Mouse (Mus musculus) intestine, postnatal 0 days (tissue): ENCODE measurements at regions not wholly inside any gene's neighbourhood (a gene's known extent, or its start where the extent isn't known, plus 50 kb on each side); places are given as distances from the start of the nearest gene placed in this dataset.

Source experiments
- ATAC-seq: fragments of 200-750 bp; cut with Nextera tagmentation; 2 replicates; pipeline ENCODE4 v1.8.0; 2017; ENCODE audit warnings: mild to moderate bottlenecking, moderate TSS enrichment, moderate library complexity
- H3K27ac ChIP-seq: fragments of 300-500 bp; sonication (generic); 2 replicates; pipeline ENCODE4 v1.5.1; 2014; ENCODE audit warnings: mild to moderate bottlenecking, low read depth, low read length, moderate library complexity
- H3K27me3 ChIP-seq: fragments of 300-500 bp; sonication (generic); replicated peaks from 2 replicates; pipeline ENCODE4 v1.6.1; 2014; ENCODE audit warnings: low read length, mixed read lengths; ENCODE audit not compliant: control insufficient read depth, insufficient read depth
- H3K36me3 ChIP-seq: fragments of 300-500 bp; sonication (generic); 2 replicates; pipeline ENCODE4 v1.6.1; 2014; ENCODE audit warnings: mild to moderate bottlenecking, moderate library complexity; ENCODE audit not compliant: control insufficient read depth, insufficient read depth
- H3K4me1 ChIP-seq: fragments of 300-500 bp; sonication (generic); replicated peaks from 2 replicates; pipeline ENCODE4 v1.6.1; 2014; ENCODE audit warnings: antibody characterized with exemption, low read length, mixed read lengths; ENCODE audit not compliant: control insufficient read depth, insufficient read depth
- H3K4me2 ChIP-seq: fragments of 300-500 bp; sonication (generic); replicated peaks from 2 replicates; pipeline ENCODE4 v1.6.1; 2014; ENCODE audit warnings: low read depth, mild to moderate bottlenecking, moderate library complexity
- H3K4me3 ChIP-seq: fragments of 300-500 bp; sonication (generic); 2 replicates; pipeline ENCODE4 v1.5.1; 2014; ENCODE audit warnings: low read depth, low read length
- H3K9ac ChIP-seq: fragments of 300-500 bp; sonication (generic); 2 replicates; pipeline ENCODE4 v1.6.1; 2014; ENCODE audit warnings: mild to moderate bottlenecking, low read depth, low read length
- H3K9me3 ChIP-seq: fragments of 300-500 bp; sonication (generic); 2 replicates; pipeline ENCODE4 v1.6.1; 2016; ENCODE audit warnings: mixed run types; ENCODE audit not compliant: control insufficient read depth
- CTCF ChIP-seq: sonication (generic); IDR thresholded peaks from 2 replicates; pipeline ENCODE4 v1.5.1; 2016; ENCODE audit warnings: low read depth, mild to moderate bottlenecking, control low read depth, antibody characterized with exemption, moderate library complexity
- WGBS: fragments of 180-500 bp; shearing (Covaris S2); extraction: QIAGEN DNeasy Blood & Tissue Kit; methylation state at CpG from one replicate; pipeline ENCODE4 v1.1.7; 2014; 5-methylcytosine and 5-hydroxymethylcytosine counted together

GRCm38 (mm10) chr8:86350128-86350527, 230.4 kb downstream of the Abcc12 start:
- Histone ChIP-seq H3K4me2 (no peak overlapping the region), H3K36me3 (no peaks in the 10 kb centered on the region), H3K27ac (no peak overlapping the region), H3K27me3 (no peaks in the 10 kb centered on the region), H3K9ac (no peak overlapping the region), H3K4me3 (no peak overlapping the region), H3K9me3 (0 out of 2 replicates have a peak, but pooled peaks cover 6% of the 10 kb centered on the region), H3K4me1 (no peaks in the 10 kb centered on the region)
- no peak for ATAC-seq
- TF ChIP-seq CTCF, result no peak
- 61% methylated on average over 2 of the region's 2 CpGs for WGBS

GRCm38 (mm10) chr8:86342016-86342684, 238.3 kb downstream of the Abcc12 start:
- 57% methylated on average over 8 of the region's 8 CpGs for WGBS
- no peak for ATAC-seq
- Histone ChIP-seq H3K27me3 (no peaks in the 10 kb centered on the region), H3K36me3 (no peaks in the 10 kb centered on the region), H3K4me2 (no peak overlapping the region), H3K27ac (no peak overlapping the region), H3K9me3 (no peaks in the 10 kb centered on the region), H3K4me3 (no peak overlapping the region), H3K4me1 (no peaks in the 10 kb centered on the region), H3K9ac (no peak overlapping the region)
- no peak for TF ChIP-seq CTCF

- no peak overlapping the region for H3K4me3 ChIP-seq
- H3K27me3 ChIP-seq, result no peaks in the 10 kb centered on the region
- 88% methylated on average over 18 of the region's 18 CpGs for WGBS
- ATAC-seq, result no peak
- H3K4me2 ChIP-seq, result no peak overlapping the region
- no peak overlapping the region for H3K9ac ChIP-seq
- H3K9me3 ChIP-seq, result no peaks in the 10 kb centered on the region
- TF ChIP-seq CTCF, result no peak
- H3K36me3 ChIP-seq, result no peaks in the 10 kb centered on the region
- no peak overlapping the region for H3K27ac ChIP-seq
- no peaks in the 10 kb centered on the region for H3K4me1 ChIP-seq
Measured at GRCm38 (mm10) chr8:86338574-86339264, 241.8 kb downstream of the Abcc12 start.

GRCm38 (mm10) chr8:86331383-86331782, 249.1 kb downstream of the Abcc12 start:
- no peaks in the 10 kb centered on the region for H3K36me3 ChIP-seq
- H3K27ac ChIP-seq, result no peak overlapping the region
- H3K4me2 ChIP-seq, result no peak overlapping the region
- no peak overlapping the region for H3K4me3 ChIP-seq
- no peak for TF ChIP-seq CTCF
- no peaks in the 10 kb centered on the region for H3K9me3 ChIP-seq
- H3K27me3 ChIP-seq, result no peaks in the 10 kb centered on the region
- 57% methylated on average over 6 of the region's 6 CpGs for WGBS
- ATAC-seq, result no peak
- no peak overlapping the region for H3K9ac ChIP-seq
- H3K4me1 ChIP-seq, result no peaks in the 10 kb centered on the region

DNA sequence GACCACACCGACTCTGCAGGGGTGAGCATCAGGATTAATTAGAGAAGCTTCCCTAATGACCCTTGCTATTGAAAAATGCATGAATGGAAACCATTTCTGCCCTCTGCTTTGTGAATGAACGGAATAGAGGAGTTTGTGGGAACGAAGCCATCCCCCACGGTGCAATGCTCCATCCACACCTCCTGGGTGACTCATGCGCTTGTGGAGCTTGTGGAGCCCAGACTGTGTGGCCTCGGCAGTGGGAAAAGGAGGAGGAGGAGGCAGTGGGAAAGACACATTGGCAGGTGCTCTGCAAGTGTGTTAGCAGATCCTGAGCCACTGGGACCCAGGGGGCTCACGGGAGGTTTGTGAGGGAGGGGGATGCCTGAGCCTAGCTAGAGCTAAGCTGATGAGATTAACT, 251.9 kb downstream of the Abcc12 start:
- H3K27ac ChIP-seq, result no peak overlapping the region
- no peaks in the 10 kb centered on the region for H3K27me3 ChIP-seq
- no peaks in the 10 kb centered on the region for H3K9me3 ChIP-seq
- no peaks in the 10 kb centered on the region for H3K36me3 ChIP-seq
- WGBS, result 73% methylated on average over 7 of the region's 7 CpGs
- no peak overlapping the region for H3K9ac ChIP-seq
- TF ChIP-seq CTCF, result no peak
- no peaks in the 10 kb centered on the region for H3K4me1 ChIP-seq
- H3K4me3 ChIP-seq, result no peak overlapping the region
- no peak overlapping the region for H3K4me2 ChIP-seq
- ATAC-seq, result no peak

DNA sequence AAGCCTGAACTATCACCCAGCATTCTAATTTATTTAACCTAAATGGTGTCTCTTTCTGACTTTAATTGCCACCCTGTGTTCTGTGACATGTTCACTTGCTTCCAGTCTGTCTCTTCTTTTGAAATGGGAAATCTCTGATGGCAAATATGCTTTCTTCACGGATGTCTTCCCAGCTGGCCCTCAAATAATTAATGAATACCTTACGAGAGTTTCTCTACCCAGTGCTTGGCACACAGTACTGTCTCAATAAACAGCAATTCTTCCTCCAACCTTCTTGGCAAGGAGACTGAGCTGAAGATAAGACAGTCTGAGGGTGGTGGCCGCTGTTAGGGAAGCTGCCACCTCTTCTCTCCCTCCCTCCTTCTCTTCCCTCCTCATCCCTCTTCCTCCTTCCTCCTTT, 252.5 kb downstream of the Abcc12 start:
- H3K4me1 ChIP-seq, result no peaks in the 10 kb centered on the region
- no peak overlapping the region for H3K4me2 ChIP-seq
- ATAC-seq, result no peak
- H3K36me3 ChIP-seq, result no peaks in the 10 kb centered on the region
- H3K9ac ChIP-seq, result no peak overlapping the region
- H3K4me3 ChIP-seq, result no peak overlapping the region
- H3K27me3 ChIP-seq, result no peaks in the 10 kb centered on the region
- H3K9me3 ChIP-seq, result no peaks in the 10 kb centered on the region
- H3K27ac ChIP-seq, result no peak overlapping the region
- 61% methylated on average over 3 of the region's 3 CpGs for WGBS
- no peak for TF ChIP-seq CTCF
